Mouse (Mus musculus) gastrocnemius, postnatal 14 days (tissue): ENCODE results near the gene Pitpna. TPM values are rescaled to one million over a fixed set of nuclear protein-coding genes. Genes with fewer than 3 reads are reported as not detected.

Experiments used
- DNase-seq: peaks from one replicate; pipeline ENCODE4 v3.0.0; 2021; ENCODE audit warnings: mixed read lengths
- intact Hi-C: fragments of 180-260 bp; cut with DNase I; formaldehyde crosslinking; loops from one replicate; pipeline ENCODE4 v1.15.1; 2025; ENCODE audit warnings: low total_unique reads
- total RNA-seq, 2 experiments: library from RNA; stranded (reverse); gene quantifications; 2 replicates each; pipeline ENCODE4 v1.2.3; 2021

Pitpna gene
- total RNA-seq, 2 experiments from 2014 or later: 176 to 185 TPM

GRCm38 (mm10) chr11:75622588-75623329 is 34.9 kb downstream of the Pitpna start:
- intact Hi-C loops: no loop called here
- no peak for DNase-seq

GRCm38 (mm10) chr11:75624102-75624554 is 36.2 kb downstream of the Pitpna start:
- intact Hi-C loops: no loop called here
- DNase-seq: no peak

- no peak for DNase-seq
- intact Hi-C loops: no loop called here
Observed at GRCm38 (mm10) chr11:75625820-75626219, 37.9 kb downstream of the Pitpna start.

- no peak for DNase-seq
Observed at GRCm38 (mm10) chr11:75630098-75630497, 42.2 kb downstream of the Pitpna start.

GRCm38 (mm10) chr11:75630645-75631229 is 42.8 kb downstream of the Pitpna start, which contains the start of gene Inpp5k:
Gene Inpp5k (plus strand): TSS chr11:75630988.
- peak; percentile 95 for DNase-seq
- intact Hi-C loops: no loop called here

More at GRCm38 (mm10) chr11:75630098-75630497, 42.2 kb downstream of the Pitpna start:
- intact Hi-C loops: no loop called here

GRCm38 (mm10) chr11:75631561-75632225 is 43.8 kb downstream of the Pitpna start:
- DNase-seq: no peak
- intact Hi-C loops: loop anchor here (2.0 kb wide), 1 partner anchor 47 kb away; the partner anchor contains the start of gene Crk

GRCm38 (mm10) chr11:75632921-75633320 is 45.0 kb downstream of the Pitpna start:
- no peak for DNase-seq

GRCm38 (mm10) chr11:75634801-75635200 is 46.9 kb downstream of the Pitpna start:
- DNase-seq: no peak
- intact Hi-C loops: no loop called here

More at GRCm38 (mm10) chr11:75632921-75633320, 45.0 kb downstream of the Pitpna start:
- intact Hi-C loops: loop anchor here (2.0 kb wide), 1 partner anchor 46 kb away; the partner anchor contains the start of gene Crk

GRCm38 (mm10) chr11:75635315-75635714 is 47.4 kb downstream of the Pitpna start:
- intact Hi-C loops: no loop called here
- DNase-seq: no peak

- intact Hi-C loops: no loop called here
- no peak for DNase-seq
Observed at GRCm38 (mm10) chr11:75643323-75643722, 55.4 kb downstream of the Pitpna start.

- intact Hi-C loops: no loop called here
- no peak for DNase-seq
Observed at GRCm38 (mm10) chr11:75644684-75645083, 56.8 kb downstream of the Pitpna start.

- intact Hi-C loops: no loop called here
- DNase-seq: peak; percentile 83
Observed at GRCm38 (mm10) chr11:75647681-75648211, 59.8 kb downstream of the Pitpna start.

GRCm38 (mm10) chr11:75649155-75649561 is 61.3 kb downstream of the Pitpna start:
- intact Hi-C loops: no loop called here
- no peak for DNase-seq

- intact Hi-C loops: no loop called here
- peak; percentile 72 for DNase-seq
Observed at GRCm38 (mm10) chr11:75650311-75650710, 62.4 kb downstream of the Pitpna start, which contains the start of gene Myo1c. Gene Myo1c (plus strand): TSS chr11:75650504.

- DNase-seq: no peak
- intact Hi-C loops: no loop called here
Observed at GRCm38 (mm10) chr11:75650958-75651425, 63.1 kb downstream of the Pitpna start.

- DNase-seq: peak; percentile 84
- intact Hi-C loops: no loop called here
Observed at GRCm38 (mm10) chr11:75651426-75652221, 63.7 kb downstream of the Pitpna start.

GRCm38 (mm10) chr11:75652222-75652941 is 64.5 kb downstream of the Pitpna start:
- no peak for DNase-seq
- intact Hi-C loops: no loop called here

GRCm38 (mm10) chr11:75652942-75653684 is 65.2 kb downstream of the Pitpna start:
- DNase-seq: no peak

More at GRCm38 (mm10) chr11:75652942-75653684, 65.2 kb downstream of the Pitpna start:
- intact Hi-C loops: no loop called here
